Mouse (Mus musculus) right cerebral cortex, postnatal 4 days (tissue): Measurements from ENCODE around the gene Ctnnal1.

Experiments used
- DNase-seq: peaks from one replicate; pipeline ENCODE4 v3.0.0-alpha.2; 2022

The Ctnnal1 gene

GRCm38 (mm10) chr4:56801907-56802668, 62.9 kb downstream of the Ctnnal1 start, which contains the start of the genes Elp1 and Fam206a:
TSS of gene Elp1 (minus strand) at chr4:56802331.
TSS of gene Fam206a (plus strand) at chr4:56802345.
- peak; percentile 98 for DNase-seq

- no peak for DNase-seq
Measured at GRCm38 (mm10) chr4:56791373-56791772, 73.6 kb downstream of the Ctnnal1 start.

DNA sequence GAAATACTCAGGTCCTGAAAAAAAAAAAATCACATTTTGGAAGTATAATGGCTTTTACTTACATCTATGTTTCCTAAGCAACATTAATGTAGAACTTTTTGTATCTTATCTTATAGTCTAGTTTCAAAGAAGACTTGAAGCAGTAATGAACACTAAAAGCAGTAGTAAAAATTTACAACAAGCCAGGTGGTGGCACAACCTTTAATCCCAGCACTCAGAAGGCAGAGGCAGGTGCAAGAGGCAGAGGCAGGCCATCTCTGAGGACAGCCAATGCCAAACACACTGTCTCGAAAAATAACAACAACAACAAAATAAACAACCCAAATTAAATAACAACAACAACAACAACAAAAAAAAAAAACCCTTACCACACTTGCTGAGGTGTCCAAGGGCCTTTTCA, 93.9 kb downstream of the Ctnnal1 start:
- no peak for DNase-seq

GRCm38 (mm10) chr4:56768913-56769312, 96.1 kb downstream of the Ctnnal1 start:
- DNase-seq: no peak

DNA sequence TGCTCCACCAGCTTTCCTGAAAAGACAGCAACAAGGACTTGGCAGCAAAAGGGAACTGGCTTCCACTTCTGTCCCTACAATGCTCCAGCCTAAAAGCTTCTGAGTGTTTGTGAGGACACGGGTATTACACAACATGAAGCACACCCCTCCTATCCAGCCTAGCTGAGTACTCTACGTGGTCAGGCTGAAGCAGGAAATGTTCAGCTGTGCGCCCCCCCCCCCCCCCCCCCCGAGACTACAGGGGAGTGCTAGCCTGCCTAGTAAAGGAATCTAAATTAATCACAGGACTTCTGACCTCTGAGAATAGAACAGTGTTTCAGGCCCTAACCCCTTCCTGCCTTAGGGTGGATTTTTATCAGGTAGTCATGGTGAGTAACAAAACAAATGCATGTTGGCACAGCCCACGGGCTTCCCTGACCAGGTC, 97.1 kb downstream of the Ctnnal1 start:
- no peak for DNase-seq
